Mouse (Mus musculus) megakaryocyte, embryonic 14.5 days (primary cell): ENCODE measurements around the gene Dnaja1.

Source experiments
- FLI1 ChIP-seq: IDR thresholded peaks from 2 replicates; pipeline ENCODE4 v1.6.1; 2012; ENCODE audit warnings: low read length, inconsistent platforms, mixed read lengths
- GATA1 ChIP-seq: IDR thresholded peaks from 3 replicates; pipeline ENCODE4 v1.6.1; 2012; ENCODE audit warnings: mixed read lengths, low read length, inconsistent platforms, borderline replicate concordance

GRCm38 (mm10) chr4:40781143-40781542, 59.2 kb downstream of the Dnaja1 start:
- TF ChIP-seq GATA1 (no peak), FLI1 (no peak; the same call in 1 of the 2 replicates)
